Mouse (Mus musculus): ENCODE data around the gene Spata22. TPM values are rescaled to one million over a fixed set of nuclear protein-coding genes. Genes with fewer than 3 reads are reported as not detected.

The Spata22 gene
- total and polyA plus RNA-seq, 3 experiments = not detected

- H3K9ac ChIP-seq (ENCODE audit: insufficient read depth, low read depth) = no peak overlapping the region; the same call in 1 of the 2 replicates
- in situ Hi-C loops (cut with MboI; ENCODE audit: low pct_ligation_motif_present, low pct_unique_long_range_greater_than_20kb, low sequenced_read_pairs) = no loop called here
- H3K27me3 ChIP-seq (replicated peaks) = peaks cover 66% of the 10 kb centered on the region
- DNase-seq (ENCODE audit: extremely low read depth) = no peak
- H3K4me1 ChIP-seq (ENCODE audit: control insufficient read depth in 1 of 2, insufficient read depth in 2 of 2) = peaks cover 0 to 5% of the 10 kb centered on the region in 2 experiments; a peak in 1 of 4 replicates
- no peaks in the 10 kb centered on the region for H3K36me3 ChIP-seq (replicated peaks in 1 of 2; ENCODE audit: control insufficient read depth in 1 of 2, insufficient read depth in 1 of 2, low read length in 1 of 2)
- peak overlapping the region in 1 of 3 experiments; percentile 39 for H3K4me3 ChIP-seq (replicated peaks in 1 of 3; ENCODE audit: low read depth in 2 of 3, low read length in 2 of 3, poor library complexity in 1 of 3)
- dilution Hi-C loops (cut with MboI; ENCODE audit: extremely low pct_ligation_motif_present, extremely low pct_unique_long_range_greater_than_20kb, low sequenced_read_pairs) = no loop called here
- peaks cover 5% of the 10 kb centered on the region for H3K9me3 ChIP-seq (replicated peaks; ENCODE audit: low read length)
- peak overlapping the region; percentile 97 for H3K4me2 ChIP-seq (ENCODE audit: insufficient read depth, low read depth, poor library complexity, severe bottlenecking)
- TF ChIP-seq RAD21 (IDR thresholded peaks at IDR 0.05; ENCODE audit: low read depth, low read length) (no peak), BHLHE40 (IDR thresholded peaks at IDR 0.05; ENCODE audit: low read depth, low read length) (peak; percentile 56; the same call in 1 of the 2 replicates), MAFK (IDR thresholded peaks at IDR 0.05; ENCODE audit: insufficient replicate concordance, low read length) (peak; percentile 69)
- no peak overlapping the region for H3K27ac ChIP-seq (ENCODE audit: insufficient read depth, low read depth)
- no peaks in the 10 kb centered on the region for H3K79me2 ChIP-seq (replicated peaks; ENCODE audit: control insufficient read depth, extremely low read depth, insufficient read depth, poor library complexity, severe bottlenecking)
Observed at GRCm38 (mm10) chr11:73326485-73326886, 3.1 kb upstream of the Spata22 start.

GRCm38 (mm10) chr11:73327361-73327760, 2.2 kb upstream of the Spata22 start:
- no peak overlapping the region for H3K9ac ChIP-seq (ENCODE audit: insufficient read depth, low read depth)
- H3K4me1 ChIP-seq (ENCODE audit: control insufficient read depth in 1 of 2, insufficient read depth in 2 of 2) = peaks cover 0 to 5% of the 10 kb centered on the region in 2 experiments; a peak in 1 of 4 replicates
- no peaks in the 10 kb centered on the region for H3K36me3 ChIP-seq (replicated peaks in 1 of 2; ENCODE audit: control insufficient read depth in 1 of 2, insufficient read depth in 1 of 2, low read length in 1 of 2)
- H3K4me2 ChIP-seq (ENCODE audit: insufficient read depth, low read depth, poor library complexity, severe bottlenecking) = 0 out of 2 replicates have a peak overlapping the region, but pooled peaks have one; percentile 8
- DNase-seq (ENCODE audit: extremely low read depth) = no peak
- in situ Hi-C loops (cut with MboI; ENCODE audit: low pct_ligation_motif_present, low pct_unique_long_range_greater_than_20kb, low sequenced_read_pairs) (no loop called here), dilution Hi-C loops (cut with MboI; ENCODE audit: extremely low pct_ligation_motif_present, extremely low pct_unique_long_range_greater_than_20kb, low sequenced_read_pairs) (no loop called here)
- TF ChIP-seq JUND (conservative IDR thresholded peaks at IDR 0.05; ENCODE audit: low read depth, low read length) (no peak), NRF1 (IDR thresholded peaks at IDR 0.05; ENCODE audit: low read depth, low read length) (no peak), MAZ (IDR thresholded peaks at IDR 0.05; ENCODE audit: low read depth, low read length) (no peak), ELF1 (IDR thresholded peaks at IDR 0.05; ENCODE audit: low read depth, low read length) (no peak), MAFK (IDR thresholded peaks at IDR 0.05; ENCODE audit: insufficient replicate concordance, low read length) (no peak), SIN3A (IDR thresholded peaks at IDR 0.05; ENCODE audit: low read length) (no peak), MXI1 (IDR thresholded peaks at IDR 0.05; ENCODE audit: low read depth, low read length) (no peak), ZMIZ1 (IDR thresholded peaks at IDR 0.05; ENCODE audit: low read depth, low read length) (no peak), NELFE (IDR thresholded peaks at IDR 0.05; ENCODE audit: low read depth, low read length) (no peak), PAX5 (IDR thresholded peaks at IDR 0.05; ENCODE audit: low read length) (no peak), POLR2A (IDR thresholded peaks at IDR 0.05; ENCODE audit: low read depth, low read length) (no peak), BHLHE40 (IDR thresholded peaks at IDR 0.05; ENCODE audit: low read depth, low read length) (no peak), CTCF (conservative IDR thresholded peaks at IDR 0.05 in 1 of 2, IDR thresholded peaks at IDR 0.05 in 1 of 2; ENCODE audit: low read depth in 2 of 2, low read length in 2 of 2) (no peak), GABPA (IDR thresholded peaks at IDR 0.05; ENCODE audit: insufficient replicate concordance, low read depth, low read length) (no peak), UBTF (IDR thresholded peaks at IDR 0.05; ENCODE audit: low read depth, low read length) (no peak), POLR2AphosphoS2 (IDR thresholded peaks at IDR 0.05; ENCODE audit: low read depth, low read length) (no peak), RCOR1 (conservative IDR thresholded peaks at IDR 0.05; ENCODE audit: low read depth, low read length) (no peak)
- no peak overlapping the region for H3K27ac ChIP-seq (ENCODE audit: insufficient read depth, low read depth)
- H3K4me3 ChIP-seq (replicated peaks in 1 of 3; ENCODE audit: low read depth in 2 of 3, low read length in 2 of 3, poor library complexity in 1 of 3) = no peak overlapping the region
- H3K79me2 ChIP-seq (replicated peaks; ENCODE audit: control insufficient read depth, extremely low read depth, insufficient read depth, poor library complexity, severe bottlenecking) = no peaks in the 10 kb centered on the region
- peaks cover 4% of the 10 kb centered on the region for H3K9me3 ChIP-seq (replicated peaks; ENCODE audit: low read length)
- peaks cover 69% of the 10 kb centered on the region for H3K27me3 ChIP-seq (replicated peaks)

Data from CH12.LX (cell line).